Mouse (Mus musculus) stomach, postnatal 0 days (tissue): ENCODE measurements at regions not wholly inside any gene's neighbourhood (a gene's known extent, or its start where the extent isn't known, plus 50 kb on each side); places are given as distances from the start of the nearest gene placed in this dataset.

Experiments
- CTCF ChIP-seq: IDR thresholded peaks from 2 replicates; pipeline ENCODE4 v1.5.1; 2016; ENCODE audit warnings: antibody characterized with exemption, low read depth, mild to moderate bottlenecking, moderate library complexity
- EP300 ChIP-seq: optimal IDR thresholded peaks from 2 replicates; pipeline ENCODE3; 2016; ENCODE audit warnings: antibody characterized with exemption

GRCm38 (mm10) chr10:92284231-92284630, 438.0 kb downstream of the Nedd1 start:
- no peak for TF ChIP-seq CTCF
- no peak for TF ChIP-seq EP300
